Mouse (Mus musculus) neural tube, embryonic 10.5 days (tissue): ENCODE measurements around the gene Myadml2.

Source experiments
- DNase-seq: peaks from one replicate; pipeline ENCODE4 v3.0.0-alpha.2; 2017; ENCODE audit warnings: low spot score; ENCODE audit errors: extremely low spot score

Gene Myadml2

DNA sequence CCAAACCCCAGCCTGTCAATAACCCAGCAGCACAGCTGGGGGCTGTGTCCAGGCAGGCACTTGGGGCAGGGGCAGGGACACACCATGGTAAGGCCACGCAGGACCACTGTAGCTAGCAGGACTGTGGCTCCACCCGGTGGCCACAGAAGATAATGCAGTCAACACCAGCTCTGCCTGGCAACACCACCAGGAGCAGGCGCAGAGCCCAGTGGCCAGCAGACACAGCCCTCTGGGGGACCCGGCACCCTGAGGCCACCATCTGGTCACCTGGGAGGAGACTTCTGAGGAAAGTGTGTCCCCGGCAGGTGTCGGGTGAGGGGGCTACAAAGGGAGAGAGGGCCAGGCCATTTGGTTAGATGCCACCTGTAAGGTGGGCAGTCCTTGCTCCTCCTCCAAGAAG, 35.2 kb downstream of the Myadml2 start:
- DNase-seq, result peak; percentile 76

DNA sequence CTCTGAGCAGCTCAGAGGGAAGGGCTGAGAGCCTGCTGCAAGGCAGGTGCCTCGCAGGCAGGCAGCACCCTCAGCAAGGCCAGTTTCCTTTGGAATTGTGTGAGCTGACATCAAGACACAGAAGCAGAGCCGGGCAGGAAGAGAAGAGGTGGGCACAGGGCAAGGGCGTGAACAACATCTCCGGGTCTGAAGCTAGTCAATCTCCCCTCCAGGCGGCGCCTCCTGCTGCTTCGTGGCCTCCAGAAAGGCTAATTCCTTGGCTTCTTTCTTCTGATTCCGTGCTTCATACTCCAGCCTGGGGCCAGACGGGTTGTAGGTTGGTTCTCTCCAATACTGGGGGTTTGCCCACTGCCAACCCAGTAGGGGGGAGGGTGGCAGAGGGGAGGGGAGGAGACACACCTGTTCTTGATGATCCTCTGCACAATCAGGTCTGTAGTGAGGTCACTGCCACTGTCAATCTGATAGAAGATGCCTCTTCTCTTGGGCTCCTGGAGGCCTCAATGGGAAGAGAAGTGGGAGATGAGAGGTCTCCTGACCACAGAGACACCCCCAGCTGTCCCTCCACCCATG, 37.4 kb downstream of the Myadml2 start:
- DNase-seq, result no peak

DNA sequence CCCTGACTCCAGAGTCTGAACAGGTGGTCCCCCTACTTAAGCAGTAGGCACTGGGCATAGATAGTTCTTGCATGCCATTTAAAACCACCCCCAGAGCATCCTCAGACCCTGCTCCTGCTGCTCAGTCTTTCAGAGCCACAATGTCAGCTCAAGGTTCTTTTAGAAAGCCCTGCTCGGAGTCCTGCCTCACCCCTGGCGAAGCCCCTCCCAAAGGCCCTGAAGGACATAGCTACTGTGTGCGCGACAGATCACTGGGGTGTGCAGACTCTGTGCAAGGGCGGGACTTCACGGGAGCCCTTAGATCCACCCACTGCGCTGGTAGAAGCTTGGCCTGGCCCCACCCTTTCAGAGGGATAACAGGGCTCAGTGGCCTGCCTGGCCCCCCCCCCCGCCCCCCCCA, 38.7 kb downstream of the Myadml2 start:
- DNase-seq, result no peak

DNA sequence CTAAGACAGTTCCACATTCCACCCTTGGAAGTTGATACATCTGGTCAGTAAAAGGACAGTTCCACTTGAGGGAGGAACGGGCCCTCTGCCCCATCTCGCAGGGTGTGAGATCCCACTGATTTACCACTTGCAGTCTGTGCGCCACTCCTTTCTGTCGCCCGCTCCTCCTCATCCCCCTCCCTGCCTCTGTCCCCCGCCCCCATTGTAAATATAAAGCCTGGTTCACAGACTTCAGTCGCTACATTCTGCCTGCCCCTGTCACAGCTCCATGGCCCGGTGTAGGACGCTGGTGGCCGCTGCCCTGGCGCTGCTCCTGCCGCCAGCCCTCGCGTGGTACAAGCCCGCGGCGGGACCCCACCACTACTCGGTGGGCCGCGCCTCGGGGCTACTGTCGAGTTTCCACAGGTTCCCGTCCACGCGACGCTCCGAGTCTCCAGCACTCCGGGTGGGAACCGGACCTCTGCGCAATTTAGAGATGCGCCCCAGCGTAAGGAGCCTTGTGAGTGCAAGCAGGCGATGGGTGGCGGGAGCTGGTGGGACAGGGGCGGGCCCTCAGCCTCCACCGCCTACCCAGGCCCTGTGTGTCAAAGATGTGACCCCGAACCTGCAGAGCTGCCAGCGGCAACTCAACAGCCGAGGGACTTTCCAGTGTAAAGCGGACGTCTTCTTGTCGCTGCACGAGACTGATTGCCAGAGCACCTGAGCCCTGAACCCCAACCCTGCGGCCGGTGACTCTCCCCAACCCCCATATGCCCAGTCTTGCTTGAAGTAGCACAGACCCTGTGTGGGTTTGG, 39.5 kb downstream of the Myadml2 start, which contains the start of gene Npb:
Gene Npb (plus strand): TSS at position 237 of the 794 bp plus-strand sequence.
- peak; percentile 41 for DNase-seq

DNA sequence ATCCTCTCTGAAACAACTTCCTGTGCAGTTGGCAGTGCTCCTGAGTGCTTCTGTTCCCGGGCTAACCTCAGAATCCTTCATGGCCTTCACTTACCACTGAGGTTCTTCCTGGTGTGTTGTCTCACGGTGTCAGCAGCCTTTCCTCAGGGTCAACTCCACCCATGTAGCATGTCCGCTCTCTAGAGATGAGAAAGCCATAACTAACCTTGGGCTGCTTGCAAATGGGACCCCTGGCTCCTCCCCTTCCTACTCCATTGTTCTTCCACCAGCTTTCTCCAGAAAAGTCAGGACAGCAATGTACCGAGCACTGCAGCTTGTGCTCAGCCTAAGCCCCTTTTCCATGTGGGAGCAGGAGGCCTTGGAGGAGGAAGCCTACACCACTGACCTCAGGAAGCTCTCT, 41.2 kb downstream of the Myadml2 start:
- no peak for DNase-seq

DNA sequence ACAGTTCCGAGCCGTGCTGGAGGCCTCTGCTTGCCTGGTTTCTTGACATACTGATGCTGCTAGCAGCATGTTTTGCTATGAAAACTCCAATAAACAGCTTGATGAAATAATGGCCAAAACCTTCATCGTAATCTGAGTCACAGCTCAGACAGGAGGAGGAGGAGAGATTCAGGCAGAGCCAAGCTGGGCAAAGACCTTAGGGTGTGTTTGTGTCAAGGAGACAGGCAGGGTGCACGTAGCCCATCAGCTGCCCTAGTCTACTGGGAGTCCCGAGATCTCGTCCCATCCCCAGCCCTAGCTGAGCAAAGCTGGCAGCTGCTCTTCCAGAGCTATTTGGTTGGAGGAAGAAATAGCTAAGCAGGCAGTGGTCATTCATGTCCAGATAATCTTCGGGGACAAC, 42.3 kb downstream of the Myadml2 start:
- DNase-seq, result no peak

DNA sequence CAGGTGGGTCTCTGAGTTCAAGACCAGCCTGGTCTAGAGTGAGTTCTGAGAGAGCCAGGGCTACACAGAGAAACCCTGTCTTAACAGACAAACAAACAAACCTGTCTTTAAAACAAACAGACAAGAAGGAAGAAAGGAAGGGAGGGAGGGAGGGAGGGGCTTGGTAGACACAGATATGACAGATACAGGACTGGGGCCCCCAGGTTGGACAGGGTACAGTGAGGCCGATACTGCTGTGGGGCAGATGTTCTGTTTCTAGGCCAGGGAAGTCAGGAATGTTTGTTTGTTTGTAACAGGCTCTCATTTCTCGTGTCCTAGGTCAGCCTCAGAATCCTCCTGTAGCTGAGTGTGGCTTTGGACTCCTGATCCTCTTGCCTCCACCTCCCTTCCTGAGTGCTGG, 44.4 kb downstream of the Myadml2 start:
- DNase-seq, result no peak

DNA sequence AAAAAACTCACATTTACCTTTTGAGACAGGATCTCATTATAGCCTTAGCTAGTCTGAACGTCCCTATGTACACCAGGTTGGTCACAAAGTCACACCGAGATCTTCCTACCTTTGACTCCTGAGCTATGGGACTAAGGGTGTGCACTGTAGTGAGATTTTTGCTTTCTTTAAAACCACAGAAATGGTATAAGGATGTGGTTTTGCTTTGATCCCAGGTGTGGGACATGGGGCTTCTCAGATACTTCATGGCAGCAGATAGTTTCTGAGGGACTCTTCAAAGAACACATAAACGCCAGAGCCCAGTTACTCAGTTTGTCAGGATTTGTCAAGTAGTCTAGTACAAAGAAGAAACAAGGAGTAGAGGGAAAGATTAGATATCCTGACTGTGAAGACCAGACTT, 47.2 kb downstream of the Myadml2 start:
- no peak for DNase-seq

DNA sequence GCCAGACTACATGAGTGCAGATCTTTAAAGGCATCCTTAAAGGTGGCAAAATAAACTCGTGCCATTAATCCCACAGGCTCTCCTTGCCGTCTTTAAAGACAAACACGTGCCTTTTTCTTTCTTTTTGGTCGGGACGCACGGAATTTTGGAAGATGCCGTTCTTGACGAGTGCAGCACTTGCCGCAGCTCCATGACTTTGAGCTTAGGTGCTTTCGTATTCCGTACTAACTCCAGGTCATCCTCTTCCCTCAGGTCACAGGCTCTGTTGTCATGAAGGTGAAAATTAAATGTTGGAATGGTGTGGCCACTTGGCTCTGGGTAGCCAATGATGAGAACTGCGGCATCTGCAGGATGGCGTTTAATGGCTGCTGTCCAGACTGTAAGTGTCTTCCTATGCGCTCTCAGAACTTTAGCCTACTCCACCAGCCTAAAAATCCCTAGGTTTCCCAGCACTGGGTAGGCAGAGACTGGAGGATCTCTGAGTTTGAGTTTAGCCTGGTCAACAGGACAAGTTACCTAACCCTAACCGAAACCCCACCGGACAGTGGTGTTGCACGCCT, 48.9 kb downstream of the Myadml2 start:
- no peak for DNase-seq

DNA sequence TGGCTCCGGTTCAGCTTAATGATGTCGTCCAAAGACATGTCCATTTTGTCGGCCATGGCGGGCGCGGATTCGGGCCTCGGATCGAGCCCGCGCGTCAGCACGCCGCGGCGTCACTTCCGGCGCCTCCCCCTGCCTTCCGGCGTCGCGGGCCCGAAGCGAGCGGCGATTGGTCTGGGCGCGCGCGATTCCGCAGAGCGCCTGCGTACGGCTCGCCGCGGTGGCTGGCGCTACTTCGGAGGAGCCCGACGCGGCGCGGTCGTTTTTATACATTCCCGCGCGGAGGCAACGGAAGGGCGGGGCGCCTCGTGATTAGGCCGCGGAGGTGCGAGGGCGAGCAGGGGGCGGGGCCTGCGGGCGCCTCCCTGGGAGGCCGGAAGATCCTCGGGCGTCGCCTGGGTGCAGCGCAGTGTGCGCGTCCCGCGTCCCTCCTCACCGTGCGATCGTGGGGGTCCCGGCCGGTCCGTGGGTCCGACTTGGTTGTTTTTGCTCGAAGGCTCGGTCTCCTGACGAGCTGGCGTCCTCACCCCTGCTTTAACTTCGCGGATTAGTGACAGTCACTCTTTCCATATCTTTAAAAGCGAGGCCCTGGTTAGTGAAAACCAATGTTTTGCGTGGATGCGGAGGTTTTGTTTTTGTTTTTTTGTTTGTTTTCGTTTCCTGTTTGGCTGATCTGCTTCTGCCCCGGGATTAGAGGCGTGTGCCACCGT, 49.5 kb downstream of the Myadml2 start, which contains the start of the genes Alyref and Anapc11:
Gene Alyref (minus strand): TSS at position 83 of the 707 bp plus-strand sequence.
Gene Anapc11 (plus strand): TSS at position 139 of the 707 bp plus-strand sequence.
- DNase-seq, result peak; percentile 92

DNA sequence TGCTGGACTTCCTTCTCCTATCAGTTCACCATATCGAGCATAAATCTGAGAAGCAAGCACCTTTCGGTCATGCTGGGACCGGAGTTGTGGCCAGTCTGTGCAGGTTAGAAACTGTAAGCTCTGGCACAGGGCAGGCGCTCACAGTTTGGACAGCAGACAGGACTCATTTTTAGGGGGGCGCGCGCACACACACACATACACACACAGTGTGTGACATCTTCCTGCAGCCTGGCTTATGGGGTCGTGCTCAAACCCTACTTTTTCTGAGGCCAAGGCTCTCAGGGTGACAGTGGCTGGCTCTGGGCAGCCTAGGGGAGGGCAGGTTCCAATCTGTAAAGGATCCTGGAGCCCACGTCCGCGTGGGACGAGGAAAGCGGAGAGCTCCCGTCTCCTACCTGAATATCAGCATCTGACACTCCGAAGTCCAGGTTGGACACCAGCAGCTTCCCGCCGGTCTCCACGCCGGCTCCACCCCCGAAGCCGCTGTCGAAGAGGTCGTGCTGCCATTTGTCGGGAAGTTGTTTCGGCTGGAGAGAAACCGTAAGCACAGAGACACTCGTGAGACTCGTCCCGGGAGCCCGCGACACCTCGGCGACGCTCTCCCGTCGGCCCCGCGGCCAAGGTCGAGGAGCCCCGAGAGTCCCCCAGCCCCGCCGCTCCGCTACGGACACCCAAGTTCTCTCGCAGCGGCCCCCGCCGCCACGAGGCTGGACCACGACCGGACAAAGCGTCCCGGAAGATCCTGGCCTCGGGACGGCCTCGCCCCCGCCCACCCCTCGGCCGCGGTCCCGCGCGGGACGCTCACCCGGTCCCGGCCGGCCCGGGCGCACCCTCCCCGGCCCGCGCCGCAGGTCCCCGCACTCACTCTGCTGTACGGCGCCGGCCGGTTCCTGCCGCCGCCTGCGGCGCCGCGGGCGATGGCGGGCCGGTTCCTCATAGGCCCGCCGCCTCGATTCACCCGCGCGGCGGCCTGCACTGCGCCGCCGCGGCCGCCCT, 50.4 kb downstream of the Myadml2 start:
- no peak for DNase-seq
